Mouse (Mus musculus): Measurements from ENCODE around the gene Klhl33. TPM values are rescaled to one million over a fixed set of nuclear protein-coding genes. Genes with fewer than 3 reads are reported as not detected.

Gene Klhl33
- total and polyA plus RNA-seq, 3 experiments = 0.22 TPM; not detected in 2

DNA sequence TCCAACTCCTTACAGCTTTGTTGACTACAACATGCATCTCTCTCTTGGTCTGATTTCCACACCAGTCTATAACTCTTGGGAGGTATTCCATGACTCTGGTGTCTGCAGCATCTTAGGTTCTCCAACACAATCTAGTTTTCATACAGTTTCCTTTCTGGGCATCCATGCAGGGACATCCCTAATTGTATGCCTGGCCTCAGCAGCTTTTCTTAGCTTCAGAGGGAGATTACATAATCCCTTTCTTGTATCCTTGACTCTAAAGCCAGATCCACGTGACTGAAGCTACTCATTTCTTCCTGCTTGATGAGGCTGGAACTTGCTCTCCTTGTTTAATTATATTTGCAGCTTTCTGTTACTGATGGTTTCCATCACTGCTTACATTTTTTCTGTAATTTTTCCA is 39.3 kb upstream of the Klhl33 start:
- DNase-seq (ENCODE audit: low spot score) = no peak
- no peak for ATAC-seq (ENCODE audit: extremely low read depth, insufficient number of reproducible peaks, low FRiP score, poor library complexity, severe bottlenecking)
- no peak for TF ChIP-seq GATA1 (IDR thresholded peaks at IDR 0.05; ENCODE audit: borderline replicate concordance, low read length)
- TF ChIP-seq TAL1 (conservative IDR thresholded peaks at IDR 0.05; ENCODE audit: low read depth, low read length) = no peak
- no peak for TF ChIP-seq CTCF (IDR thresholded peaks at IDR 0.05; ENCODE audit: low read depth, low read length)
- TF ChIP-seq POLR2AphosphoS5 (IDR thresholded peaks at IDR 0.05; ENCODE audit: insufficient replicate concordance, low read depth, low read length) = no peak
- TF ChIP-seq GATA2 (IDR thresholded peaks at IDR 0.05; ENCODE audit: borderline replicate concordance, low read depth, low read length) = no peak
- Histone ChIP-seq H3K27me3 (ENCODE audit: insufficient read depth, low read length) (no peaks in the 10 kb centered on the region), H3K4me1 (ENCODE audit: insufficient read depth, low read depth, low read length) (peaks cover 27% of the 10 kb centered on the region), H3K36me3 (replicated peaks) (peaks cover 19% of the 10 kb centered on the region), H3K9me3 (replicated peaks) (no peaks in the 10 kb centered on the region), H3K4me3 (ENCODE audit: low read depth, low read length) (no peak overlapping the region)

DNA sequence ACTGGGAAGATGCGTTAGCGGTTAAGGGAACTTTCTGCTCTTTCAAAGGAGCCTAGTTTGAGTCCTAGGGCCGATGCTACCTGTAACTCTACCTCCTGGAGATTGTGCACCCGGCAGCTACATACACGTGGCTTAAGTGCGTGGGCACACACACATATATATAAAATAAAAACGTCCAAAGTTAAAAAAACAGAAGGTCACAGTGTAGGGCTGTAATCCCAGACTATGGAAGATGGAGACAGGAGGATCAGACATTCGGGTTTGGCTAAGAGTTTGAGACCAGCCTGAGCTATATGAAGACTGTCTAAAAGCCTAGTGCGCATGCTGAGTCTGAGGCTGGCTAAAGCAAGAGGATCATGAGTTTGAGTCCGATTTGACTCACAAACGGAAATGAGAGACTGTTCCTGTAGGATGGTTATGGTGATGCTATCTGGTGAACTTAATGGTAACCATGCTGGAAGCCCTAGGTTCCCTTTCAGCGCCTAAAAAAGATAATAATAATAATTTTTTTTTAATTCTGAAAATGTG is 34.2 kb upstream of the Klhl33 start:
- peaks cover 45% of the 10 kb centered on the region for H3K36me3 ChIP-seq (replicated peaks)
- no peaks in the 10 kb centered on the region for H3K9me3 ChIP-seq (replicated peaks)
- DNase-seq (ENCODE audit: low spot score) = no peak
- ATAC-seq (ENCODE audit: extremely low read depth, insufficient number of reproducible peaks, low FRiP score, poor library complexity, severe bottlenecking) = no peak
- TF ChIP-seq POLR2AphosphoS5 (IDR thresholded peaks at IDR 0.05; ENCODE audit: insufficient replicate concordance, low read depth, low read length) (no peak), GATA1 (IDR thresholded peaks at IDR 0.05; ENCODE audit: borderline replicate concordance, low read length) (no peak), TAL1 (conservative IDR thresholded peaks at IDR 0.05; ENCODE audit: low read depth, low read length) (no peak)
- H3K4me1 ChIP-seq (ENCODE audit: insufficient read depth, low read depth, low read length) = peaks cover 47% of the 10 kb centered on the region
- no peaks in the 10 kb centered on the region for H3K27me3 ChIP-seq (ENCODE audit: insufficient read depth, low read length)
- peak overlapping the region; percentile 98 for H3K4me3 ChIP-seq (ENCODE audit: low read depth, low read length)

DNA sequence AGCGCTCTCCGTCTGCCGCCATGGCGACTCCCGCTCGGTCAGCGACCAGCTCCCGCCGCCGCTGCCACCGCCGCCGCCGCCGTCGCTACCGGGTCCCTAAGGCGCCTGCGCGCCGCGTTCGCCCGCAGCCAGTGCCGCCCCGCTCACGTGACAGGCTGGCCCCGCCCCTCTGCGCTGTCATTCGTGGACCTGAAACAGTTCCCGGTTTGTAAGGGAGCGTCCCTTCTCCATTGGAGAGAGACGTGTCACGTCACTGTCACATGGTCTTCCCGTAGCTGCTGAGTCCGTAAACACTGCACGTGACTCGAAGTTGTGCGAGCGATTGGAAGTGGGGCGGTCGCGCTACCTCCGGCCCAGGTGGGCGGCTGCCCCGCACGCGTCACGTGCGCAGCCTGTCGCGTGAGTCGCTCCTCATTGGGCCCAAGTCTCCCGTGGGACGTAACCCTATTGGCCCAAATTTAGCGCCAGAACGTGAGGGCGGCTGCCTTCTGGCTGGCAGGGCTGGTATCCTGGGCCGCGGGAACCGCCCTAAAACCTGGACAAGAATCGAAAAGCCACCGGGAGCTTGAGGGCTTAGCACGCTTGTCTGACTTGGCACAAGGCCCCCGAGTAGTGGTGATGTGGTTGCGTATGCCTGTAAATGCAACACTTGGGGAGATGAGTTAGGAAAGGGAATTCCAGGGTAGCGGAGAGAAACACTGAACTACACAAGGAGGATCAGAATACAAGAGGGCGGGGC is 33.6 kb upstream of the Klhl33 start, which contains the start of the genes Pip4p1 and Pnp:
TSS of gene Pip4p1 (minus strand) at position 103 of the 739 bp plus-strand sequence.
TSS of gene Pnp (plus strand) at position 329 of the 739 bp plus-strand sequence.
- H3K4me1 ChIP-seq (ENCODE audit: insufficient read depth, low read depth, low read length) = peaks cover 53% of the 10 kb centered on the region
- TF ChIP-seq POLR2AphosphoS5 (IDR thresholded peaks at IDR 0.05; ENCODE audit: insufficient replicate concordance, low read depth, low read length) (0 out of 2 replicates have a peak, but pooled peaks have one; percentile 44), CTCF (IDR thresholded peaks at IDR 0.05; ENCODE audit: low read depth, low read length) (no peak)
- peaks cover 49% of the 10 kb centered on the region for H3K36me3 ChIP-seq (replicated peaks)
- H3K4me3 ChIP-seq (ENCODE audit: low read depth, low read length) = peak within 1 kb of the TSS; percentile 98
- ATAC-seq (ENCODE audit: extremely low read depth, insufficient number of reproducible peaks, low FRiP score, poor library complexity, severe bottlenecking) (peak; percentile 94), DNase-seq (ENCODE audit: low spot score) (peak; percentile 92)
- no peaks in the 10 kb centered on the region for H3K27me3 ChIP-seq (ENCODE audit: insufficient read depth, low read length)
- H3K9me3 ChIP-seq (replicated peaks) = no peaks in the 10 kb centered on the region

DNA sequence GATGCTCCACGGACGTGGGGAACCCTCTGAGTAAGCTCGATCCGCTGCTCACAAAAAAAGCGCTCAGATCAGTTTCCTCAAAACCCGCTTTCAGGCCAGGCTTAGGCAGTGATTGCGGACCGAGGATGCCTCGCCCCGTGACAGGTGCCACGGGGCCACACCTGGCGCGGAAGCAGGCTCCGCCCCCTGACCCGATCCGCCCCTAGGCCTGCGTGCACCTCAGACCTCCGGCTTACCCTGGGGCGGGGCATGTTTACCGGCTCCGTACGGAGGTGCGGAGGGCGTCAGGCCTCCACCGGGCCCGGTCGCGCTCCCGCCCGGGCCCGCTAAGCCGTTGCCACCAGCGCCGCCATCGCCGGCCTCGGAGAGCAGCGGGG is 33.1 kb upstream of the Klhl33 start:
- DNase-seq (ENCODE audit: low spot score) (no peak), ATAC-seq (ENCODE audit: extremely low read depth, insufficient number of reproducible peaks, low FRiP score, poor library complexity, severe bottlenecking) (no peak)
- H3K27me3 ChIP-seq (ENCODE audit: insufficient read depth, low read length) = no peaks in the 10 kb centered on the region
- peaks cover 55% of the 10 kb centered on the region for H3K4me1 ChIP-seq (ENCODE audit: insufficient read depth, low read depth, low read length)
- H3K36me3 ChIP-seq (replicated peaks) = peaks cover 51% of the 10 kb centered on the region
- no peak for TF ChIP-seq CTCF (IDR thresholded peaks at IDR 0.05; ENCODE audit: low read depth, low read length)
- TF ChIP-seq TAL1 (conservative IDR thresholded peaks at IDR 0.05; ENCODE audit: low read depth, low read length) = no peak
- TF ChIP-seq GATA2 (IDR thresholded peaks at IDR 0.05; ENCODE audit: borderline replicate concordance, low read depth, low read length) = no peak
- TF ChIP-seq POLR2AphosphoS5 (IDR thresholded peaks at IDR 0.05; ENCODE audit: insufficient replicate concordance, low read depth, low read length) = no peak
- no peak for TF ChIP-seq GATA1 (IDR thresholded peaks at IDR 0.05; ENCODE audit: borderline replicate concordance, low read length)
- no peaks in the 10 kb centered on the region for H3K9me3 ChIP-seq (replicated peaks)
- H3K4me3 ChIP-seq (ENCODE audit: low read depth, low read length) = peak overlapping the region; percentile 98

GRCm38 (mm10) chr14:50929951-50930350 is 32.6 kb upstream of the Klhl33 start:
- DNase-seq (ENCODE audit: low spot score) (no peak), ATAC-seq (ENCODE audit: extremely low read depth, insufficient number of reproducible peaks, low FRiP score, poor library complexity, severe bottlenecking) (no peak)
- Histone ChIP-seq H3K4me3 (ENCODE audit: low read depth, low read length) (peak overlapping the region; percentile 98), H3K27me3 (ENCODE audit: insufficient read depth, low read length) (no peaks in the 10 kb centered on the region), H3K4me1 (ENCODE audit: insufficient read depth, low read depth, low read length) (peaks cover 55% of the 10 kb centered on the region), H3K36me3 (replicated peaks) (peaks cover 49% of the 10 kb centered on the region), H3K9me3 (replicated peaks) (no peaks in the 10 kb centered on the region)
- TF ChIP-seq CTCF (IDR thresholded peaks at IDR 0.05; ENCODE audit: low read depth, low read length) (no peak), TAL1 (conservative IDR thresholded peaks at IDR 0.05; ENCODE audit: low read depth, low read length) (no peak), GATA1 (IDR thresholded peaks at IDR 0.05; ENCODE audit: borderline replicate concordance, low read length) (no peak), POLR2AphosphoS5 (IDR thresholded peaks at IDR 0.05; ENCODE audit: insufficient replicate concordance, low read depth, low read length) (no peak), GATA2 (IDR thresholded peaks at IDR 0.05; ENCODE audit: borderline replicate concordance, low read depth, low read length) (no peak)

- ATAC-seq (ENCODE audit: extremely low read depth, insufficient number of reproducible peaks, low FRiP score, poor library complexity, severe bottlenecking) = no peak
Measured at GRCm38 (mm10) chr14:50927366-50927765, 30.1 kb upstream of the Klhl33 start.

More at GRCm38 (mm10) chr14:50927366-50927765, 30.1 kb upstream of the Klhl33 start:
- TF ChIP-seq TAL1 (conservative IDR thresholded peaks at IDR 0.05; ENCODE audit: low read depth, low read length) (no peak), CTCF (IDR thresholded peaks at IDR 0.05; ENCODE audit: low read depth, low read length) (no peak), GATA2 (IDR thresholded peaks at IDR 0.05; ENCODE audit: borderline replicate concordance, low read depth, low read length) (no peak), POLR2AphosphoS5 (IDR thresholded peaks at IDR 0.05; ENCODE audit: insufficient replicate concordance, low read depth, low read length) (no peak), GATA1 (IDR thresholded peaks at IDR 0.05; ENCODE audit: borderline replicate concordance, low read length) (no peak)
- Histone ChIP-seq H3K4me3 (ENCODE audit: low read depth, low read length) (no peak overlapping the region), H3K9me3 (replicated peaks) (no peaks in the 10 kb centered on the region), H3K36me3 (replicated peaks) (peaks cover 45% of the 10 kb centered on the region), H3K27me3 (ENCODE audit: insufficient read depth, low read length) (no peaks in the 10 kb centered on the region), H3K4me1 (ENCODE audit: insufficient read depth, low read depth, low read length) (peaks cover 60% of the 10 kb centered on the region)
- DNase-seq (ENCODE audit: low spot score) = no peak

Measured in G1E (cell line).